Mouse (Mus musculus): Measurements from ENCODE around the gene Notum.

- TF ChIP-seq EP300 (IDR thresholded peaks at IDR 0.05; ENCODE audit: insufficient read depth, low read depth, low read length) (no peak), CTCF (IDR thresholded peaks at IDR 0.05) (no peak), POLR2A (IDR thresholded peaks at IDR 0.05; ENCODE audit: insufficient read depth, low read depth, low read length) (no peak)
Observed at GRCm38 (mm10) chr11:120706120-120706519, 45.1 kb upstream of the Notum start.

All from heart, adult 2 months (tissue).